Mouse (Mus musculus): ENCODE data around the gene Apba2.

Apba2 gene

DNA sequence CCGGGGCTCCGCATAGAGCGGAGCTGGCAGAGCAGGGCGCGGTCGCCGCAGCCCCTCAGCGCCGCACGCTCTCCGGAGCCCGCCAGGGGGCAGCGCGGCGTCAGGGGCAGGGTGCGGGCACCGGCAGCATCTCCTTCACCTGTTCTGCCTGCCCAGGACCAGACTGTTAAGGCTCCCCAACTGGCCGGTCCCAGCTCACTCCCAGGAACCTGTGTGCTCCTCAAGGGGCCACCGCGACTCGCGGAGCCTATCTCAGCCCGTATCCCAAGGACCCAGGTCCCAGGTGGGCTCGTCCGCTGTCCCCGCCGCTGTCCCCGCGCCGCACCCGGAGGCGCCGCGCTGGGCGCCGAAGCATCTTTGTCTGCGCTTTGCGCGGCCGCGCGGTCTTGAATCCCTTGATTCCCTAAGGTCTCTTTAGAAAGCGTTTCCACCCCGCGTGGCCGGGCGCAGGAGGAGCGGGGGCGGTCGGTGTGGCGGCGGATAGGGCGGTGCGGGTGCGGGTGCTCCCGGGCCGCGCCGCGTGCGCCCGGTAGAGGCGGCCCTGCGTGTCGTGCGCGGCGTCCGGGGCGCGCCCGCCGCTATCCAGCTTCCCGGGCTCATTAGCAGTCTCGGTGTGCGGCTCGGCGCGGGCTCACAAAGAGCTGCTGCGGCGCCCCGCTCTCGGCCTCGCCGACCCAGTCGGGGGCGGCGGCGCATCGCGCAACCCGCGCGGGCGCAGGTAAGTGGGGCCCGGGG, at the start of gene Apba2:
Gene Apba2 (plus strand): TSS at position 171 of the 735 bp plus-strand sequence.
- CTCF ChIA-PET = interaction anchor here in 3 of 4 experiments (0.7 to 2.3 kb wide), 6 partner anchors 171 to 240 kb away, joined by 3 to 10 read pairs (median 4); no protein-coding TSS in a partner anchor
- POLR2A ChIA-PET = interaction anchor here in 3 of 4 experiments (0.5 to 1.4 kb wide), 5 partner anchors 109 to 468 kb away, joined by 3 to 6 read pairs (median 3); partner anchors contain the start of genes Mcee (in 2 of the 3) and Mphosph10 (in 1 of the 3)

DNA sequence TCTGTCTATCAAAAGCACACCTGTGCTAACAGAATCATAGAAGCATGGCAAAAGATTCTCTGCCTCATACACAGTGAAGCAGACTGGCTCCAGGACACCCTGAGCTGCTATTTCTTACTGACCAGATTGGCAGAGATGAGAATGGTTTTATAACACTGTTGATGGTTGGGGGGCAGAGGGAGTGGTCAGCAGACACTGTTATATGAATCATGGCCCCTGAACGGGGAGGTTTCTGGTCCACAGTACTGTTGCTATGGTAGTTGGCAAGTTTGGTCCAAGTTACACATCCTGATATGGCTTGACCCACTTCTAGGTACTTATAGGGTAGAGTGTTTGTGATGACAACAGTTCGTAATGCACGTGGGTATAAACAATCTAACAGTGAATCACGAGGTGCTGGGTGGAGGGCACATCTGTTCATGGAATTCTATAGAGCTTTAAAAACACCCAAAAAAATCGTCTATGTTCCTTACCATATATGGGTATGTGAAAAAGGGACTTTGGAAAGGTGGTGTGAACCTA, 49.6 kb upstream of the Apba2 start:
- ChIA-PET POLR2A (interaction anchor here in 1 of 4 experiments (0.5 kb wide), 1 partner anchor 260 kb away, joined by 3 read pairs; no protein-coding TSS in a partner anchor), CTCF (interaction anchor here in 1 of 4 experiments (0.5 kb wide), 1 partner anchor 497 kb away, joined by 17 read pairs; no protein-coding TSS in a partner anchor)

DNA sequence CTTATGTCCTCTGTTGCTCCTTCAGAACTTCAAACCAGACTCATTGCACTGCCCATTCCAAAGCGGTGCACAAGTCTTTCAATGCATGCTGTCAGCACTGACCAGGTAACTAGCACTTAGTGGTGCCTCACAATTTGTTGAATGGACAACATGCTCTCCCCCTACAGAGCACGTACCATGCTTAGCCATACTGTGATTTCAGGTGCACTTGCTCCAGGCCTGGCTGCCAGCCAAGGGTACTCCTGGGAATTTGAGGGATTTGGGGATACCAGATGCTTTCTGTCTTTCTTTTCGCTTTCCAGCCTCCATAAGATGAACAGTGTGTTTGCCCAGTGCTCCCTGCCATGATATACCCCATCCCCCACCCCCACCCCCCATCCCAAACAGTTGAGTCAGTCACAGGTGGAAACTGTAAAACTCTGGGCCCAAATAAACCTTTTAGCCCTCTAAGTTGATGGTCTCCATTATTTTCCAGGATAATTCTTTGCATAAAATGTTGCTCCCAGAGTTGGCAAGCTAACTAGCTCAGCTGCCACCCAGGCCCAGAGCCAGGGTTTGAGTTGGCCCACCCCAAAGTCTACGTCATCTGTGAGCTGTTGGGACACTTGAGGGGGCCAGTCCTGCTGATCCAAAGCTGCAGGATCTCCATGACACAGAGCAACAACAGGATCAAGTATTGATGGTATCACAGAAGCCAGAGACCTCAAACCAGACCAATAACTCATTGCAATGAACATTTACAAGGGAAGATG, 48.9 kb upstream of the Apba2 start:
- ChIA-PET CTCF (no interaction called here), POLR2A (interaction anchor here in 1 of 4 experiments (0.5 kb wide), 1 partner anchor 259 kb away, joined by 3 read pairs; no protein-coding TSS in a partner anchor)

DNA sequence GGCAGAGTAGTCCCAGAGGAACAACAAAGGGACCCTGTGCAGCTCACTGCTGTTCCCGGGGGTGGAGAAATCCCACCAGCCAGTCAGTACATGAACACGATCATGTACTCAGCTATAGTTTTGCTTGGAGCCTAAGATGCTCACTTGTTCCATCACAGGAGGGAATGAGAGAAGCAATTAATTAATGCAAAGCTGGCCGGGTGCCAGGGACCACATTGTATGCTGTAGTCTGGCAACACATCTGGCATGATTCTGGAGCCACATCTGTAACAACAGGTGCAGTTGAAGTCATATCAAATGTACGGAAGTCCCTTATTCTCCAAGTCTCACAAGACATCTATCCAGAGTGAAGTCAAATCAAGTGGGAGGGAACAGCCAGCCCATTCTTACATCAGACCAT, 45.3 kb upstream of the Apba2 start:
- ChIA-PET POLR2A (interaction anchor here in 1 of 4 experiments (1.7 kb wide), 1 partner anchor 64 kb away, joined by 3 read pairs; the partner anchor contains the start of genes Mcee and Mphosph10), CTCF (no interaction called here)

DNA sequence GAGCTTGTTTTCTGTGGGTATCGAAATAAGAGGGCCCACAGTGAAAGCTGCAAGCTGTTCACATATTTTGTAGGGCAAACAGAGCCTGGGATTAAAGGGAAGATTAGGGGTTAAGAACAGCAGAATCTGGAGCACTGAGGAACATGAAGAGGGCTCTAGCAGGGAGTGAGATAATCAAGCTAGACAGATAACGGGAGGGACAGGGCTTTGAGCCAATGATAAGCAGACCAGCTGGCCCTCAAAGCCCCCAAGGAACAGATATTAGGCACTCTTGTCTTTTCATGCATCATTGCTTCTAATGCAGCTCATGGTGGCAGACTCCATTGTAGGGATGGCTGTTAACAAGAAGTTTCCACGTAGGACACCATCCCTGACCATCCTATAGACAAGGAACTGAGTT, 44.8 kb upstream of the Apba2 start:
- ChIA-PET POLR2A (interaction anchor here in 1 of 4 experiments (1.7 kb wide), 1 partner anchor 65 kb away, joined by 3 read pairs; the partner anchor contains the start of genes Mcee and Mphosph10), CTCF (no interaction called here)

DNA sequence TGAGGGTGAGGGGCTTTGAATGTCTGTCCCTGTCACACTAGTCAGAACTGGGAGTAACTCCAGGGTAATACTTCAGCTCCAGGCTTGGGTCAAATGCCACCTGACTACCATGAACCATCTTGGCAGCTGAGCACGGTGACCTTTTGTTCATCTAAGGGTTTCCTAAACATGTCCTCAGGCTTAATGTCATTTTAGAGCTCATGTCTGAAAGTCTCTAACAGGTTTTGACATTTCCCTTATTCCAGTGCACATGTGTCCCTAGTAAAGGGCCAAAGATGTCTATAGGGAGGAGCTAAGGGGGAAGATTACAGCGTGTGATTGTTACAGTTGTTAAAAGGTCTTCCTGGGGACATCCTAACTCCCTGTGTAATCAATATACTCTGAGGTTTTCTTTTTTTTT, 43.7 kb upstream of the Apba2 start:
- POLR2A ChIA-PET = no interaction called here
- CTCF ChIA-PET = interaction anchor here in 1 of 4 experiments (0.6 kb wide), 1 partner anchor 477 kb away, joined by 3 read pairs; no protein-coding TSS in a partner anchor

DNA sequence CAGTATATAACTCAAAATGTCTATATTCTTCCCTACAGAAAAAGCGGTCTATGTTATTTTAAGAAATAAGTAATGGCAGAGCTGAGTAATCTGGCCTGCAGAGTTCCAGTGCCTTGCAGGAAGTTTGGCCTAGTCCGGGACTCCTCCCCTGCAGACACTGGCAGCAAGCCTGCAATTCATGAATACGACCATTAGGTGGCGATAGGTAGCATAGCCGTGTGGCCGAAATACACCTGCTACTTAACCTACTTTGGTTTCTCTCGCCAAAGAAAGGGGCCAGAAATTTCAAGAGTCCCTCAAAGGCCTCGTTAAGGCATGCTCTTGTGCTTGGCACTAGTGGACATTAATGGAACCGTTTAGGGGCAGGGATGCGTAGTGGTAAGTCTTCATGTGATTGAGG, 4.1 kb upstream of the Apba2 start:
- POLR2A ChIA-PET = no interaction called here
- CTCF ChIA-PET = interaction anchor here (0.6 to 1.6 kb wide), 8 partner anchors 11 to 993 kb away, joined by 3 to 5 read pairs (median 4); no protein-coding TSS in a partner anchor

DNA sequence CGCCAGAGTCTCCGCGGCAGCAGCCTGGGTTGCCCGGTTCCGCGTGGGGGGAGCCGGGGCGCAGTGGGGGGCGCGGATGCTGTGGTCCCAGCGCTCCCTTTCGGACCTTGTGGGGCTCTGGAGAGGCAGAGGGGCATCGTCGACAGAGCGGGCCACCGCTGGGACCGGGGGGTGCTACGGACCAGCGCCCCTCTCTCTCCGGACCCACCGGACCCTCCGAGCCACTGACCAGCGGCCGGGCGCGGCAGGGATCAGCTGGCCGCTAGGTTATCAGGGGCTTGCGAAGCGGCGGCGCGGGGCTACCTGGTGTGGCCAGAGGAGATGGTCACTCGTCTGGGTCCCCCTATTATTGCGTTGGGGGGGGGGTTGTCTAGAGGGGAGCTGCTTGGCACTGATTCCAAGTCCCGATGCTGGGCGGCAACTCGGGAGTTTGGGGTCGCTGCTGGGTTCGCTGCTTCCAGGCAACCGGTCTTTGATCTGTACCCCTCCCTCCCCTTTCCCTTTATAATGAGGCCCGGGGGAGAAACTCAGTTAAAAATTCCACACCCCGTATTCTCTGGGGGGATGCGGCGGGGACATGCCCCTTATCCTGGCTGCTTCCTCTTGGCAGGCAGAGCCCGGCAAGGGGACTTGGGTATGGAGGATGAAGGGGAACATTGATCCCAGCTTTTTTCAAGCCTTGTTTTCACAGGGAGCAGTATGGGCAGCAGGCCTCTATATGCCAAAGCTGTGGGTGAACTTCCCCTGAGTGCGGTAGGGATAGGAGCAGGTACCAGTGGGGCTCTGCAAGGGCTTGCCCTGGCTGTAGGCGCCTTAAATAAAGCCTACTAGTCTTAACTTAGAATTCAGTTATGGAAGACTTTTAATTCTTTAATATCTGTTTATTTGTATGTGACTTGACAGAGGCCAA, 1.0 kb downstream of the Apba2 start:
- ChIA-PET CTCF (interaction anchor here in 3 of 4 experiments (0.7 to 2.3 kb wide), 6 partner anchors 109 to 239 kb away, joined by 3 to 10 read pairs (median 4); no protein-coding TSS in a partner anchor), POLR2A (interaction anchor here in 2 of 4 experiments (0.6 to 1.4 kb wide), 8 partner anchors 21 to 281 kb away, joined by 3 to 4 read pairs (median 3); partner anchors contain the start of genes Mcee (in 2 of the 2) and Mphosph10 (in 2 of the 2))

DNA sequence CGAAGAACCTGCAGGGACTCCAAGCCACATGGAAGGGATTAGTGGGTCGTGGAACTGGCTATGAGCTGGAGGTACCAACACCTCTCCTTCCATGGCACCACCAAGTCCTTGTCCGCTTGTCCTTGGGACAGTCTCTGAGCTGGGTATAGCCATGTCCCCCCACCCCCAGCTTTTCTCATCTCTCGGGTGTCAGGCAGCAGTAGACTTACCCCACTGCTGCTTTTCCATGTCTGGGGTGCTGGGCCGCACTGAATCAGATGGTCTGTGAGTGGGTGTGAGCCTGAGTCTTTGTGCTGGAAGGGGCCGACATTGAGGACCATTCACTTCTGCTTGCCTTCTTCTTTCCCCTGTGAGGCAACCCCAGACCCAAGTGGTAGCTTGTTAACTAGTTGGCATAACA, 2.1 kb downstream of the Apba2 start:
- ChIA-PET CTCF (interaction anchor here in 1 of 4 experiments (0.7 to 1.3 kb wide), 2 partner anchors 107 to 238 kb away, joined by 3 to 4 read pairs; no protein-coding TSS in a partner anchor), POLR2A (interaction anchor here in 1 of 4 experiments (1.2 kb wide), 1 partner anchor 112 kb away, joined by 4 read pairs; the partner anchor contains the start of genes Mcee and Mphosph10)

DNA sequence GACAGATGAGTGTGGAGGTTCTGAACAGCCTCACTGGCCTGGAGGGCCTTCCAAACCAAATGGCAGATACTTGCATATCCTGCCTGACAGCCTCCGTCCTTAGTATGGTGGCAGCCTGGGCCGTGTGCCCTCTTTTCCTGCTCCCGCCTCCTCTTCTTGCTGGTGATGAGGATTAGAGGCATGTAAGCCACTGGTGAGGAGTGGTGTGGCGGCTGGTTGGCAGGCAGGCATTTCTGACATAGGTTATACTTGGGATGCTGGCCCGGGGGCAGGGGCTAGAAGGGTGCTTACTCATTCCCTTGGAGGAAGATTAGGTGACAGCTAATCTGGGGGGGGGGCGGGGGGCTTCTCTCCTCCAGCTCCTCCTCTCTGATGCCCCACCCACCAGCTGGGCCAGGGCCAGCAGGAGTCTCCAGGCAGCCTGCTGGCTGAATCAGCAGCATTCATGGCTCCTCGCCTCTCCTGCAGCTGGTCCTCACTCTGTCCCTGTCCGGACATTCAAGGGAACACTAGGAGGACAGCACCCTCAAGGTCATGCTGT, 3.3 kb downstream of the Apba2 start:
- ChIA-PET POLR2A (no interaction called here), CTCF (interaction anchor here in 1 of 4 experiments (1.5 kb wide), 1 partner anchor 225 kb away, joined by 4 read pairs; no protein-coding TSS in a partner anchor)

DNA sequence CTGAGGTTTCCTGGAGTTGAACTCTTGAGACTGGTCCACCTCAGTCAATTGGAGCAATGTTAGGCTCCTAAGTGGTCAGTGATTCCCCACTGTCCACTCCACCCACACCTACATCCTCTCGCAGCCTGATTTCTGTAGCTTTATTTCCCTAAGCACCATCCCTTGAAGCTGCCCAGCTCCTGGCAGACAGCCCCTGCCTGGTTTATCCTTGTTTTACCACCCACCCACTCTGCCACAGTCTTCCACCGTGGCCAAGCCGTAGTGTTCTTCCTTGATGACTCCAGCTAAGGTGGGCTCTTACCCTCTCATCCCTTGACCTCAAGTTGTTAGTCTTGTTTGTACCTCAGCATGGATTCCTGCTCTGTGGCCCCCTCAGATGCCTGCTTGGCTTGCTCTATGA, 4.1 kb downstream of the Apba2 start:
- POLR2A ChIA-PET = interaction anchor here in 1 of 4 experiments (0.7 kb wide), 1 partner anchor 593 kb away, joined by 5 read pairs; no protein-coding TSS in a partner anchor
- CTCF ChIA-PET = interaction anchor here in 1 of 4 experiments (1.5 kb wide), 1 partner anchor 224 kb away, joined by 4 read pairs; no protein-coding TSS in a partner anchor

DNA sequence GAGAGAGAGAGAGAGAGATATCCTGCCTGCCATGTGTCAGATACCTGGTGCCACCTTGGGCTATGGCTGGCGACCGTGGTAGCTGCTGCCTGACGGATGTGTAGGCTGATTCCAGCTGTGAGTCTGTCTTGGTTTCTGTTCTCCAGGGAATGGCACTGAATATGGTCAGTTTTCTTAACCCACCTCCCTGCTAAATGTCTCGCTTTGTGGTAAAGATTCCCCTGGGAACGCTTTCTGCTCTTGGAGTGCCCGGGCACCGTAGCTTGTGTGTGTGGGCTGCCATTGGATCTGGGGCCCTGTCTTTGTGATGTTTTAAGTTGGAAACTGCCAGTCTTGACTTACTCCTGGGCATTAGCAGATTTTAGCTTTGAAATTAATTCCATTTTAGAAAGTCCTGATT, 7.3 kb downstream of the Apba2 start:
- ChIA-PET CTCF (interaction anchor here in 1 of 4 experiments (0.6 kb wide), 2 partner anchors 11 to 594 kb away, joined by 3 to 4 read pairs; no protein-coding TSS in a partner anchor), POLR2A (no interaction called here)

DNA sequence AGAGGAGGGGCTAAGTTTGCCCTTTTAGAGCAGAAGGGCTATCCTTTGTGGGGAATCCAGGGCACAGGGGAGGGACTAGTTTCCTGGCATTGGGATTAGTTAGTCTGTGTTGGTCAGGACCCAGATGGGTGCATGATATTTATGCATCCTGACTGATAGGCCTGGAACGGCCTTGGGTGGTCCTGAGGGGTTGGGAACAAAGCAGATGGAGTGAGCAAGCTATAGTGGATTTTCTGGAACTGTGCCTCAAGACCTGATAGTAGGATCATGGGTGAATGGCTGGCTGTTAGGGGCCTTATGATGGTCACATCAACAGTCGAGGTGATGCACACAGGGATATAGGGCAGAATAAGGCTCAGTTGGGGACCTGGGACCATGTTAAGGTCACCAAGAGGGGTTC, 8.4 kb downstream of the Apba2 start:
- ChIA-PET POLR2A (no interaction called here), CTCF (interaction anchor here in 1 of 4 experiments (0.7 kb wide), 1 partner anchor 20 kb away, joined by 3 read pairs; no protein-coding TSS in a partner anchor)

DNA sequence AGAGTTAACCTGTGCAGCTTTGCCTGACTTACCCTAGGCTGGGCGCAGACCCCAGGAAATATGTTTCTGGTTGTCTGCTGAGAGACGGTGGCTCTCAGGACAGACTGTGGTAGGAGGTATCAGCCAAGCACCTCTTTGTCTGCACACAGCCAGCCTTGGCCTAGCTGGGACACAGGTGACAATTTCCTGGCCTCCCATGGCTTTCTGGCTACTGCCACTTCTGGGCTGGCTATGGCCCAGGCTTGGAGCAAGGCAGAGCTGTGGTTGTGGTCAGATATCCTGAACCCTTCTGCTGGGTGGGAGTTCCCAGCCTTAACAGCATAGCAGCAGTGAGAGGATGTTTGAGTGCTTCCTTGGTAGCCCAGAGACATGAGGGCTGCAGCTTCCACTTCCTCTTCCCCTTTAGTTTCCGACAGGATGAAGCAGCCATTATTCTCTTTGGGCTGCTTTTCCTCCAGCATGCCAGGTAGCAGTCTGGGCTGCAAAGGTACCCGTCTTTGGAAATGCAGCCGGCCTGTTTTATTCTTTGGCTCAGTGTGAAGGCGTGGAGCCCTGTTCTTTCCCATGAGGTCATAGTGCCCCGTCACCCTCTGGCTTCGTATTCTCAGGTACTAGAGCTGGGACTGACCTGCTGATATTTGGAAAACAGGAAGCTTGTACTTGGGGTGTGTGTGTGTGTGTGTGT, 9.2 kb downstream of the Apba2 start:
- ChIA-PET POLR2A (no interaction called here), CTCF (interaction anchor here in 2 of 4 experiments (0.6 to 0.7 kb wide), 2 partner anchors 20 to 651 kb away, joined by 3 read pairs; no protein-coding TSS in a partner anchor)

DNA sequence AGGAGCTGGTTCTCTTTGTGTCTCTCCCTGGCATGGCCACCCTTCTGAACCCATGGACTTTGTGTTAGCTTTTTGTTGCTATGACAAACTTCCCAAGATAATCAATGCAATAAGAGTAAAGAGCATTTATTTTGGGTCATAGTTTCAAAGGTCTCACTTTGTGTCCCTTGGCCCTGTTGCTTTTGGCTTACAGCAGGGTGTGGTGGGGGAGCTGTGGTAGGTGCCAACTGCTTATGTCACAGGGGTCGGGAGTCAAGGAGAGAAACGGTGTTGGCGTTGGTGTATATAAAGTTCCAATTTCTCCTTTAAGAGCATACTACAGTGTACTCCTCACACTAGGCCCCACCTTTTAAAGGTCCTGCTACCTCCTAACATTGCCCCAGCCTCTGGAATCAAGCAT, 12.1 kb downstream of the Apba2 start:
- ChIA-PET CTCF (no interaction called here), POLR2A (no interaction called here)

DNA sequence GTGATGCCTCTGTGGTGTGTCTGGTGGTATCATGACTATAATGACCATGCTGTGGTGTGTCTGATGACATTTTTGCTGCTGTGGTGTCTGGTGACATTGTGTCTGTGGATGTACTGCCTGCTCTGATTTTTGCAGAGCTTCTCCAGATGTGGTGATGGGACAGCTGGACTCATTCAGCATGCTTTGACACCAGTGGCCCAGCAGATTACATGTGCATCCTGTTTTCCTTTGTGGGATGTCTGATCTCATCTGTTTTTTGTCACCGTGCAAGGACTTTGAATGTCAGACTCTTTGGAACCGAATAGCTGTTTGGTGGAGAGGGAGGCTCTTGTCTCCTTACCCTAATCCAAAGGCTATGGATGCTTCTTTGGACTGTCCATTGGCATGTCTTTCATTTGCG, 13.8 kb downstream of the Apba2 start:
- POLR2A ChIA-PET = no interaction called here
- CTCF ChIA-PET = no interaction called here

DNA sequence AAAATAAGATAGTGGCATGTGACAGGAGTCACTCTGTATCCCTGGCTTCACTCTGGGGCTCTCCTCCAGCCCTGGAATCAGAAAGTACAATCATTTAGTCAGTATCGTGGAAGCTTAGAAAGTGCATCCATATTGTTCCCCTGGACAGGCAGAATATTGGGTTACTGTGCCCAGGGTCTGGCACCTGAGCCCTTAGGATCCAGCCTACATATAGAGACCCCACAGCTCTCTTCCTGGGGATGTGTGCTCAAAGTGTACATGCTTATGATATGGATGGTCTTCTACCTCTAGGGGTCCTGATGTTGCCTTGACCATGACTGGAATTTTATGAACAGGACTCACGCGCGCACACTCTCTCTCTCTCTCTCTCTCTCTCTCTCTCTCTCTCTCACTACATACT, 14.4 kb downstream of the Apba2 start:
- CTCF ChIA-PET = no interaction called here
- POLR2A ChIA-PET = no interaction called here
